Comparison of ENCODE assay signal across 9 mouse cellular contexts in genomic region chr9:121778066-121778624, GRCm38 (mm10). TPM values are rescaled to one million over a fixed set of nuclear protein-coding genes. Genes with fewer than 3 reads are reported as not detected.
DNase-seq lines count a peak whose midpoint lies in the region; ATAC-seq and TF ChIP-seq lines count a peak whose summit lies in the region.
"Had no signal": no experiment of that assay in that cellular context is flagged by ENCODE, and none has a peak within 500 bp of the region (broad histone marks: within the 10 kb centered on the region; RNA-seq: fewer than 3 reads in every experiment).

No protein-coding gene starts in this region.

- peak overlapping the region; percentile 18; the same call in 1 of the 2 replicates for H3K9ac ChIP-seq in heart, embryonic 14.5 days (ENCODE audit: low read length)
- no peak overlapping the region for H3K9ac ChIP-seq in midbrain, embryonic 14.5 days (replicated peaks; ENCODE audit: low read length)

- H3K27me3 ChIP-seq in heart, embryonic 10.5 days (ENCODE audit: insufficient read depth, poor library complexity, severe bottlenecking) = peaks cover 62% of the 10 kb centered on the region
- peaks cover 38% of the 10 kb centered on the region for H3K27me3 ChIP-seq in heart, embryonic 14.5 days (ENCODE audit: control insufficient read depth, insufficient read depth, low read length)
- H3K27me3 ChIP-seq in midbrain, embryonic 14.5 days (ENCODE audit: control insufficient read depth, insufficient read depth, low read length) = peaks cover 23% of the 10 kb centered on the region

- peak overlapping the region; percentile 76 for H3K4me2 ChIP-seq in heart, embryonic 14.5 days (ENCODE audit: low read length)
- peak overlapping the region; percentile 55 for H3K4me2 ChIP-seq in midbrain, embryonic 14.5 days (ENCODE audit: low read length)

- 13% methylated on average over 54 of the region's 54 CpGs for WGBS in heart, embryonic 10.5 days
- WGBS in heart, embryonic 14.5 days = 11% methylated on average over 54 of the region's 54 CpGs
- 14% methylated on average over 54 of the region's 54 CpGs for WGBS in midbrain, embryonic 14.5 days

- no peak for TF ChIP-seq POLR2A in brain, embryonic 14.5 days (IDR thresholded peaks at IDR 0.05; ENCODE audit: borderline replicate concordance, extremely low read depth, insufficient read depth, insufficient read length, poor library complexity, severe bottlenecking)

- peak overlapping the region; percentile 58 for H3K4me3 ChIP-seq in heart, embryonic 10.5 days
- peak overlapping the region; percentile 23 to 38 for H3K4me3 ChIP-seq in heart, embryonic 14.5 days (ENCODE audit: control insufficient read depth in 1 of 2, insufficient read depth in 1 of 2, low read depth in 1 of 2, low read length in 2 of 2)
- H3K4me3 ChIP-seq in midbrain, embryonic 14.5 days (replicated peaks; ENCODE audit: low read depth, low read length) = peak overlapping the region; percentile 32

- DNase-seq in heart, embryonic 10.5 days (ENCODE audit: low spot score) = no peak
- no peak for DNase-seq in heart, adult 9 months (ENCODE audit: low spot score in 2 of 2)
- DNase-seq in brain, embryonic 14.5 days (ENCODE audit: low read depth) = peak; percentile 67
- DNase-seq in layer of hippocampus, postnatal 36 days = peak; percentile 67 to 80
- peak; percentile 71 for DNase-seq in midbrain, embryonic 14.5 days
- DNase-seq in testis, postnatal 10 days (ENCODE audit: low spot score) = peak; percentile 67
- DNase-seq in spleen, adult 18-20 months = no peak

- H3K27ac ChIP-seq in heart, embryonic 10.5 days = peak overlapping the region; percentile 36; the same call in 1 of the 2 replicates
- no peak overlapping the region for H3K27ac ChIP-seq in heart, embryonic 14.5 days (replicated peaks in 1 of 2; ENCODE audit: control insufficient read depth in 1 of 2, insufficient read depth in 1 of 2, low read depth in 2 of 2, low read length in 2 of 2)
- no peak overlapping the region for H3K27ac ChIP-seq in midbrain, embryonic 14.5 days (replicated peaks; ENCODE audit: low read depth, low read length)

- peaks cover 21% of the 10 kb centered on the region for H3K4me1 ChIP-seq in heart, embryonic 10.5 days
- peaks cover 25 to 31% of the 10 kb centered on the region in 2 experiments for H3K4me1 ChIP-seq in heart, embryonic 14.5 days (ENCODE audit: control insufficient read depth in 2 of 2, insufficient read depth in 2 of 2, low read length in 2 of 2)
- no peaks in the 10 kb centered on the region for H3K4me1 ChIP-seq in midbrain, embryonic 14.5 days (ENCODE audit: control insufficient read depth, insufficient read depth, low read length)

- no peak for ATAC-seq in heart, embryonic 14.5 days (ENCODE audit: insufficient number of reproducible peaks, insufficient read depth, low FRiP score, low read depth)
- no peak for ATAC-seq in midbrain, embryonic 14.5 days (ENCODE audit: low FRiP score, low TSS enrichment)

- no peaks in the 10 kb centered on the region for H3K36me3 ChIP-seq in heart, embryonic 10.5 days
- no peaks in the 10 kb centered on the region for H3K36me3 ChIP-seq in heart, embryonic 14.5 days (ENCODE audit: control insufficient read depth, insufficient read depth, low read length)
- H3K36me3 ChIP-seq in midbrain, embryonic 14.5 days (ENCODE audit: control insufficient read depth, insufficient read depth, low read length) = no peaks in the 10 kb centered on the region

- no peak for TF ChIP-seq CTCF in brain, embryonic 14.5 days (IDR thresholded peaks at IDR 0.05; ENCODE audit: borderline replicate concordance, extremely low read depth, insufficient read depth, insufficient read length)

- no peaks in the 10 kb centered on the region for H3K9me3 ChIP-seq in heart, embryonic 10.5 days
- H3K9me3 ChIP-seq in heart, embryonic 14.5 days (ENCODE audit: control insufficient read depth, low read length) = no peaks in the 10 kb centered on the region
- H3K9me3 ChIP-seq in midbrain, embryonic 14.5 days (ENCODE audit: control insufficient read depth, low read length) = no peaks in the 10 kb centered on the region

RNA-seq across cellular contexts. Expression of gene Klhl40, which starts 0.7 kb away (rescaled TPM):
- 0.36 and 0.38 TPM in 2 replicates for polyA plus RNA-seq in heart, embryonic 10.5 days (2016; fragmentation: Nextera tagmentation; extraction: Ambion mirVana)
- 0.55 and 0.72 TPM in 2 replicates for polyA plus RNA-seq in brain, embryonic 14.5 days (2012; rRNA removed)
- 3.6 and 3.8 TPM in 2 replicates for polyA plus RNA-seq in heart, embryonic 14.5 days (2014; fragmentation: Nextera tagmentation; extraction: Ambion mirVana)
- total RNA-seq in layer of hippocampus, postnatal 36 days (2021) = 1 to 10 TPM; 2.8 to 3.5 TPM
- 1.1 and 1.9 TPM in 2 replicates for polyA plus RNA-seq in midbrain, embryonic 14.5 days (2014; fragmentation: Nextera tagmentation; extraction: Ambion mirVana)
- total RNA-seq: MEL had no signal

RNA-seq across cellular contexts. Expression of gene Hhatl, which starts 14.2 kb away (rescaled TPM):
- 0.84 and 2.0 TPM in 2 replicates for polyA plus RNA-seq in heart, embryonic 10.5 days (2016; fragmentation: Nextera tagmentation; extraction: Ambion mirVana)
- 0.40 and 0.49 TPM in 2 replicates for polyA plus RNA-seq in brain, embryonic 14.5 days (2012; rRNA removed)
- polyA plus RNA-seq in heart, embryonic 14.5 days (2014; fragmentation: Nextera tagmentation; extraction: Ambion mirVana) = 17.8 and 18.6 TPM in 2 replicates
- total RNA-seq in layer of hippocampus, postnatal 36 days (2021) = 10 to 100 TPM; 14.6 to 15.9 TPM
- polyA plus RNA-seq in midbrain, embryonic 14.5 days (2014; fragmentation: Nextera tagmentation; extraction: Ambion mirVana) = 0.12 and 0.24 TPM in 2 replicates
- total RNA-seq: MEL had no signal

RNA-seq across cellular contexts. Expression of gene Zfp651, which starts 19.0 kb away (rescaled TPM):
- 6.3 and 7.2 TPM in 2 replicates for polyA plus RNA-seq in heart, embryonic 10.5 days (2016; fragmentation: Nextera tagmentation; extraction: Ambion mirVana)
- 38.8 and 51.4 TPM in 2 replicates for polyA plus RNA-seq in brain, embryonic 14.5 days (2012; rRNA removed)
- 14.0 and 16.5 TPM in 2 replicates for polyA plus RNA-seq in heart, embryonic 14.5 days (2014; fragmentation: Nextera tagmentation; extraction: Ambion mirVana)
- total RNA-seq in layer of hippocampus, postnatal 36 days (2021) = 100 to 1,000 TPM; 105 to 106 TPM
- 15.8 and 17.5 TPM in 2 replicates for polyA plus RNA-seq in midbrain, embryonic 14.5 days (2014; fragmentation: Nextera tagmentation; extraction: Ambion mirVana)

RNA-seq across cellular contexts. Expression of gene Nktr, which starts 59.2 kb away (rescaled TPM):
- 48.7 and 49.8 TPM in 2 replicates for polyA plus RNA-seq in heart, embryonic 10.5 days (2016; fragmentation: Nextera tagmentation; extraction: Ambion mirVana)
- 165 and 197 TPM in 2 replicates for polyA plus RNA-seq in brain, embryonic 14.5 days (2012; rRNA removed)
- 48.7 and 50.4 TPM in 2 replicates for polyA plus RNA-seq in heart, embryonic 14.5 days (2014; fragmentation: Nextera tagmentation; extraction: Ambion mirVana)
- 100 to 1,000 TPM in 1 of 2 experiments, 10 to 100 TPM in 1; 99.0 to 145 TPM for total RNA-seq in layer of hippocampus, postnatal 36 days (2021)
- 61.5 and 73.0 TPM in 2 replicates for polyA plus RNA-seq in midbrain, embryonic 14.5 days (2014; fragmentation: Nextera tagmentation; extraction: Ambion mirVana)

Comparison
In these comparisons a context has a peak if more than half of its experiments do, and no peak if none do; other contexts are left out.
1. DNase-seq: peak in brain, embryonic 14.5 days (single experiment), layer of hippocampus, postnatal 36 days (2 of 2), midbrain, embryonic 14.5 days (single experiment) and testis, postnatal 10 days (single experiment); none in heart, embryonic 10.5 days (single experiment), heart, adult 9 months (0 of 2) and spleen, adult 18-20 months (0 of 2).
2. Peak in every context shown above with its lines, with median percentiles within 50 percentile points of each other: H3K4me3 ChIP-seq.